9 mouse cellular contexts compared by ENCODE assay signal in genomic region chr13:84449001-84449551, GRCm38 (mm10).
DNase-seq lines count a peak whose midpoint lies in the region; ATAC-seq and TF ChIP-seq lines count a peak whose summit lies in the region.
"Had no signal": no experiment of that assay in that cellular context is flagged by ENCODE, and none has a peak within 500 bp of the region (broad histone marks: within the 10 kb centered on the region; RNA-seq: fewer than 3 reads in every experiment).

No protein-coding gene starts in this region.

- no peak overlapping the region for H3K4me2 ChIP-seq in forebrain, embryonic 11.5 days (ENCODE audit: low read depth, low read length, severe bottlenecking)
- no peak overlapping the region for H3K4me2 ChIP-seq in forebrain, embryonic 14.5 days (ENCODE audit: low read length)
- 0 out of 2 replicates have a peak overlapping the region, but pooled peaks have one; percentile 7 for H3K4me2 ChIP-seq in neural tube, embryonic 13.5 days

- no peak for TF ChIP-seq CTCF in gastrocnemius, adult 2 months (IDR thresholded peaks at IDR 0.05)

- no peak overlapping the region for H3K9ac ChIP-seq in forebrain, embryonic 11.5 days (ENCODE audit: low read length)
- H3K9ac ChIP-seq in forebrain, embryonic 14.5 days (ENCODE audit: low read length): no peak overlapping the region
- H3K9ac ChIP-seq in neural tube, embryonic 13.5 days: no peak overlapping the region
- H3K9ac ChIP-seq: liver, embryonic 14.5 days had no signal

- H3K27me3 ChIP-seq in forebrain, embryonic 11.5 days (ENCODE audit: control insufficient read depth, insufficient read depth, low read length): no peaks in the 10 kb centered on the region
- H3K27me3 ChIP-seq in forebrain, embryonic 10.5 days (ENCODE audit: poor library complexity, severe bottlenecking): no peaks in the 10 kb centered on the region
- H3K27me3 ChIP-seq in forebrain, embryonic 14.5 days (replicated peaks; ENCODE audit: control insufficient read depth, insufficient read depth, low read length): no peaks in the 10 kb centered on the region
- no peaks in the 10 kb centered on the region for H3K27me3 ChIP-seq in neural tube, embryonic 13.5 days

- H3K4me3 ChIP-seq in forebrain, embryonic 11.5 days (ENCODE audit: low read depth, low read length): no peak overlapping the region
- no peak overlapping the region for H3K4me3 ChIP-seq in forebrain, embryonic 10.5 days
- H3K4me3 ChIP-seq in forebrain, embryonic 14.5 days (ENCODE audit: low read depth, low read length): no peak overlapping the region
- no peak overlapping the region for H3K4me3 ChIP-seq in neural tube, embryonic 13.5 days
- H3K4me3 ChIP-seq in gastrocnemius, adult 2 months: no peak overlapping the region

- H3K36me3 ChIP-seq in forebrain, embryonic 11.5 days (ENCODE audit: control insufficient read depth, insufficient read depth, low read length): no peaks in the 10 kb centered on the region
- H3K36me3 ChIP-seq in forebrain, embryonic 10.5 days (replicated peaks): no peaks in the 10 kb centered on the region
- H3K36me3 ChIP-seq in forebrain, embryonic 14.5 days (ENCODE audit: control insufficient read depth, insufficient read depth, low read length): no peaks in the 10 kb centered on the region
- no peaks in the 10 kb centered on the region for H3K36me3 ChIP-seq in neural tube, embryonic 13.5 days

- H3K27ac ChIP-seq in forebrain, embryonic 11.5 days (ENCODE audit: low read depth, low read length): peak overlapping the region; percentile 37
- no peak overlapping the region for H3K27ac ChIP-seq in forebrain, embryonic 10.5 days
- H3K27ac ChIP-seq in forebrain, embryonic 14.5 days (ENCODE audit: low read depth, low read length): no peak overlapping the region
- H3K27ac ChIP-seq in neural tube, embryonic 13.5 days (replicated peaks): peak overlapping the region; percentile 75
- H3K27ac ChIP-seq in gastrocnemius, adult 2 months: no peak overlapping the region
- H3K27ac ChIP-seq: liver, embryonic 14.5 days had no signal

- 21% methylated on average over 6 of the region's 6 CpGs for WGBS in forebrain, embryonic 11.5 days
- WGBS in forebrain, embryonic 10.5 days: 48% methylated on average over 6 of the region's 6 CpGs
- 1% methylated on average over 6 of the region's 6 CpGs for WGBS in forebrain, embryonic 14.5 days
- WGBS in neural tube, embryonic 13.5 days: 18% methylated on average over 6 of the region's 6 CpGs

- intact Hi-C loops in gastrocnemius, adult 2 months (cut with DNase I): no loop called here

- peaks cover 5% of the 10 kb centered on the region; the same call in 1 of the 2 replicates for H3K4me1 ChIP-seq in forebrain, embryonic 11.5 days (replicated peaks; ENCODE audit: control insufficient read depth, insufficient read depth, low read length)
- H3K4me1 ChIP-seq in forebrain, embryonic 10.5 days: peaks cover 16% of the 10 kb centered on the region
- 0 out of 2 replicates have a peak, but pooled peaks cover 2% of the 10 kb centered on the region for H3K4me1 ChIP-seq in forebrain, embryonic 14.5 days (ENCODE audit: control insufficient read depth, insufficient read depth, low read length)
- peaks cover 15% of the 10 kb centered on the region for H3K4me1 ChIP-seq in neural tube, embryonic 13.5 days (replicated peaks)

- DNase-seq in forebrain, embryonic 11.5 days (ENCODE audit: low spot score): no peak
- no peak for DNase-seq in forebrain, embryonic 10.5 days (ENCODE audit: extremely low spot score, low spot score)
- DNase-seq in forebrain, embryonic 14.5 days (ENCODE audit: low spot score): peak; percentile 97
- peak; percentile 18 to 49 for DNase-seq in layer of hippocampus, postnatal 10 days (ENCODE audit: low spot score in 2 of 2)
- no peak for DNase-seq in adrenal gland, postnatal 10 days
- DNase-seq in urinary bladder, postnatal 10 days (ENCODE audit: low spot score): no peak
- no peak for DNase-seq in gastrocnemius, adult 2 months

- peak; percentile 96 for ATAC-seq in forebrain, embryonic 11.5 days (replicated peaks; ENCODE audit: low FRiP score)
- ATAC-seq in forebrain, embryonic 14.5 days: peak; percentile 98
- peak; percentile 99 for ATAC-seq in neural tube, embryonic 13.5 days (ENCODE audit: low read depth)

- no peaks in the 10 kb centered on the region for H3K9me3 ChIP-seq in forebrain, embryonic 11.5 days (ENCODE audit: control insufficient read depth, low read length)
- no peaks in the 10 kb centered on the region for H3K9me3 ChIP-seq in forebrain, embryonic 10.5 days
- no peaks in the 10 kb centered on the region for H3K9me3 ChIP-seq in forebrain, embryonic 14.5 days (replicated peaks; ENCODE audit: control insufficient read depth, low read length)
- H3K9me3 ChIP-seq in neural tube, embryonic 13.5 days: no peaks in the 10 kb centered on the region

Comparison
In these comparisons a context has a peak if more than half of its experiments do, and no peak if none do; other contexts are left out.
1. DNase-seq: peak in forebrain, embryonic 14.5 days (single experiment) and layer of hippocampus, postnatal 10 days (2 of 2); none in forebrain, embryonic 11.5 days (single experiment), forebrain, embryonic 10.5 days (single experiment), adrenal gland, postnatal 10 days (single experiment), urinary bladder, postnatal 10 days (single experiment) and gastrocnemius, adult 2 months (single experiment).
2. H3K27ac ChIP-seq: peak in forebrain, embryonic 11.5 days (single experiment) and neural tube, embryonic 13.5 days (single experiment); none in forebrain, embryonic 10.5 days (single experiment), forebrain, embryonic 14.5 days (single experiment) and gastrocnemius, adult 2 months (single experiment).
3. Peak in every context shown above with its lines, with median percentiles within 50 percentile points of each other: ATAC-seq.